Mouse (Mus musculus): ENCODE data around the gene Lipa. TPM values are rescaled to one million over a fixed set of nuclear protein-coding genes. Genes with fewer than 3 reads are reported as not detected.

The Lipa gene
- total and polyA plus RNA-seq, 3 experiments, result 19.3 to 63.4 (median 38.1) TPM

DNA sequence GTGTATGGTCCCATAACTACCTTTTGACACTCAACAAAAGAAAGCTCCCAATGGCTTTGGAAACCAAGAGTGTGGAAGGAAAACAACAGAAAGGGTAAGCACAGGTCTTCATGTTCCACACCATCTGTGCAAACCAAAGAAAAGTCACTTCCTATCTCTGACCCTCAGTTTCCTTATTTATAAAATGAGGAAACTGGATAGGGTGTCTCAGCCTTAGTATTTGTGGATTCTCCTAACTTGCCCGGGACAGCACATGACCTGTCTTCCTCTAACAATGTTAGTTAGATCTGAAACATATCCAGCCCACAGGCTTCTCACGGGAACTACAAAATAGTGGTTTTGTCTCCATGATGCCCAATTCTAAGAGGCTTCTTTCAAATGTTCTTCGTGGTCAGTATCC, 62.8 kb downstream of the Lipa start:
- dilution Hi-C loops (cut with MboI; ENCODE audit: extremely low pct_ligation_motif_present, extremely low pct_unique_long_range_greater_than_20kb, low sequenced_read_pairs) (no loop called here), in situ Hi-C loops (cut with MboI; ENCODE audit: low pct_ligation_motif_present, low pct_unique_long_range_greater_than_20kb, low sequenced_read_pairs) (no loop called here)
- Histone ChIP-seq H3K36me3 (replicated peaks in 1 of 2; ENCODE audit: control insufficient read depth in 1 of 2, insufficient read depth in 1 of 2, low read length in 1 of 2) (no peaks in the 10 kb centered on the region), H3K9ac (ENCODE audit: insufficient read depth, low read depth) (no peak overlapping the region), H3K4me1 (ENCODE audit: control insufficient read depth in 1 of 2, insufficient read depth in 2 of 2) (peaks cover 0 to 8% of the 10 kb centered on the region in 2 experiments; a peak in 1 of 4 replicates), H3K4me2 (ENCODE audit: insufficient read depth, low read depth, poor library complexity, severe bottlenecking) (no peak overlapping the region), H3K79me2 (replicated peaks; ENCODE audit: control insufficient read depth, extremely low read depth, insufficient read depth, poor library complexity, severe bottlenecking) (no peaks in the 10 kb centered on the region), H3K27me3 (replicated peaks) (no peaks in the 10 kb centered on the region), H3K4me3 (replicated peaks in 1 of 3; ENCODE audit: low read depth in 2 of 3, low read length in 2 of 3, poor library complexity in 1 of 3) (no peak overlapping the region), H3K27ac (ENCODE audit: insufficient read depth, low read depth) (no peak overlapping the region), H3K9me3 (replicated peaks; ENCODE audit: low read length) (no peaks in the 10 kb centered on the region)
- DNase-seq (ENCODE audit: extremely low read depth), result no peak
- TF ChIP-seq JUN (IDR thresholded peaks at IDR 0.05; ENCODE audit: insufficient read depth, low read depth, low read length), result no peak
- TF ChIP-seq GABPA (IDR thresholded peaks at IDR 0.05; ENCODE audit: insufficient replicate concordance, low read depth, low read length), result no peak
- no peak for TF ChIP-seq TBP (conservative IDR thresholded peaks at IDR 0.05; ENCODE audit: low read depth, low read length)
- TF ChIP-seq USF1 (IDR thresholded peaks at IDR 0.05; ENCODE audit: low read depth, low read length), result no peak
- TF ChIP-seq MYC (IDR thresholded peaks at IDR 0.05; ENCODE audit: low read depth, low read length), result no peak
- TF ChIP-seq SMC3 (IDR thresholded peaks at IDR 0.05; ENCODE audit: low read depth, low read length), result no peak
- no peak for TF ChIP-seq MEF2A (IDR thresholded peaks at IDR 0.05; ENCODE audit: borderline replicate concordance, low read depth, low read length)

DNA sequence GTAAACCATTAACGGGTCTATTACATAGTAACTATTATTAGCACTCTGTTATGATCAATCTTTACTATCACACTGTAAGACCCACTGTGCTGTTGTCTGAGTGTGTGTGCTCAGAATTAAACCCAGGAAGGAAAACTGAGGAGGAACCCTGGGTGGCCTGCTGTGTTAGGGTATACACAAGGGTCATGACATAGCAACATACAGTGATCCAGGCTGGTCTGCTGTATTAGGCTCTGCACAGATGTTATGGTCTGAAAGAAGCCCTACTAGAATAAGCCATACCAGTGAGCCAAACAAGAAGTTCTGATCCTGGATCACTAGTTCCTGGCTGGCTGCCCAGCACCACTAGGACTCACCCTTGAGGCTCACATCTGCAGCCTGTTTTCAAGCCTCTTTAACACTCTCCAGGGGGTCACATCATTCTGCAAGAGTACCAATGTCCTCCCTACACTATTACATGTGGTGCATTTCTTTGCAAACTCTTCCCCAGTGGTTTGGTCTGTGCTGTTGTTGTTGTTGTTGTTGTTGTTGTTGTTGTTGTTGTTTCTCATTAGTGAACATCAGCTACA, 65.7 kb downstream of the Lipa start:
- H3K9me3 ChIP-seq (replicated peaks; ENCODE audit: low read length), result no peaks in the 10 kb centered on the region
- no peak overlapping the region for H3K4me2 ChIP-seq (ENCODE audit: insufficient read depth, low read depth, poor library complexity, severe bottlenecking)
- H3K9ac ChIP-seq (ENCODE audit: insufficient read depth, low read depth), result no peak overlapping the region
- H3K79me2 ChIP-seq (replicated peaks; ENCODE audit: control insufficient read depth, extremely low read depth, insufficient read depth, poor library complexity, severe bottlenecking), result no peaks in the 10 kb centered on the region
- H3K4me1 ChIP-seq (ENCODE audit: control insufficient read depth in 1 of 2, insufficient read depth in 2 of 2), result peaks cover 0 to 8% of the 10 kb centered on the region in 2 experiments; a peak in 1 of 4 replicates
- H3K4me3 ChIP-seq (replicated peaks in 1 of 3; ENCODE audit: low read depth in 2 of 3, low read length in 2 of 3, poor library complexity in 1 of 3), result no peak overlapping the region
- in situ Hi-C loops (cut with MboI; ENCODE audit: low pct_ligation_motif_present, low pct_unique_long_range_greater_than_20kb, low sequenced_read_pairs) (no loop called here), dilution Hi-C loops (cut with MboI; ENCODE audit: extremely low pct_ligation_motif_present, extremely low pct_unique_long_range_greater_than_20kb, low sequenced_read_pairs) (no loop called here)
- H3K36me3 ChIP-seq (replicated peaks in 1 of 2; ENCODE audit: control insufficient read depth in 1 of 2, insufficient read depth in 1 of 2, low read length in 1 of 2), result no peaks in the 10 kb centered on the region
- H3K27ac ChIP-seq (ENCODE audit: insufficient read depth, low read depth), result no peak overlapping the region
- no peaks in the 10 kb centered on the region for H3K27me3 ChIP-seq (replicated peaks)
- TF ChIP-seq BHLHE40 (IDR thresholded peaks at IDR 0.05; ENCODE audit: low read depth, low read length) (no peak), MXI1 (IDR thresholded peaks at IDR 0.05; ENCODE audit: low read depth, low read length) (no peak), RCOR1 (conservative IDR thresholded peaks at IDR 0.05; ENCODE audit: low read depth, low read length) (no peak), JUN (IDR thresholded peaks at IDR 0.05; ENCODE audit: insufficient read depth, low read depth, low read length) (no peak), RAD21 (IDR thresholded peaks at IDR 0.05; ENCODE audit: low read depth, low read length) (no peak), NRF1 (IDR thresholded peaks at IDR 0.05; ENCODE audit: low read depth, low read length) (no peak), MAX (IDR thresholded peaks at IDR 0.05; ENCODE audit: low read length) (no peak), E2F4 (IDR thresholded peaks at IDR 0.05; ENCODE audit: insufficient replicate concordance, low read depth, low read length) (no peak)
- DNase-seq (ENCODE audit: extremely low read depth), result no peak
